Mouse (Mus musculus) intestine, embryonic 16.5 days (tissue): ENCODE measurements around the gene Siah2. TPM values are rescaled to one million over a fixed set of nuclear protein-coding genes. Genes with fewer than 3 reads are reported as not detected.

Source experiments
- ATAC-seq: fragments of 200-750 bp; cut with Nextera tagmentation; 2 replicates; pipeline ENCODE4 v1.8.0; 2017; ENCODE audit warnings: moderate TSS enrichment, moderate library complexity
- H3K27ac ChIP-seq: fragments of 300-500 bp; sonication (generic); 2 replicates; pipeline ENCODE4 v1.5.1; 2014; ENCODE audit warnings: mild to moderate bottlenecking, low read length
- H3K27me3 ChIP-seq: fragments of 300-500 bp; sonication (generic); replicated peaks from 2 replicates; pipeline ENCODE4 v1.6.1; 2014; ENCODE audit warnings: low read length, control low read depth, mixed read lengths; ENCODE audit not compliant: control insufficient read depth, insufficient read depth
- H3K36me3 ChIP-seq: fragments of 300-500 bp; sonication (generic); 2 replicates; pipeline ENCODE4 v1.6.1; 2014; ENCODE audit warnings: low read length, control low read depth; ENCODE audit not compliant: control insufficient read depth, insufficient read depth
- H3K4me1 ChIP-seq: fragments of 300-500 bp; sonication (generic); 2 replicates; pipeline ENCODE4 v1.6.1; 2014; ENCODE audit warnings: low read length, control low read depth, mixed read lengths; ENCODE audit not compliant: control insufficient read depth, insufficient read depth
- H3K4me2 ChIP-seq: fragments of 300-500 bp; sonication (generic); 2 replicates; pipeline ENCODE4 v1.6.1; 2014; ENCODE audit warnings: low read depth, low read length, control low read depth
- H3K4me3 ChIP-seq: fragments of 300-500 bp; sonication (generic); 2 replicates; pipeline ENCODE4 v1.5.1; 2014; ENCODE audit warnings: mild to moderate bottlenecking, low read length
- H3K9ac ChIP-seq: fragments of 300-500 bp; sonication (generic); 2 replicates; pipeline ENCODE4 v1.6.1; 2014; ENCODE audit warnings: low read depth, low read length
- H3K9me3 ChIP-seq: fragments of 300-500 bp; sonication (generic); 2 replicates; pipeline ENCODE4 v1.6.1; 2016; ENCODE audit warnings: low read length, control low read depth; ENCODE audit not compliant: control insufficient read depth
- WGBS: fragments of 180-500 bp; shearing (Covaris S2); extraction: QIAGEN DNeasy Blood & Tissue Kit; methylation state at CpG from one replicate; pipeline ENCODE4 v1.1.7; 2014; 5-methylcytosine and 5-hydroxymethylcytosine counted together
- polyA plus RNA-seq: library from polyadenylated mRNA; unstranded; fragments of >200 nt; fragmentation: Nextera tagmentation; extraction: Ambion mirVana; gene quantifications from 2 replicates; pipeline ENCODE4 v1.2.1, GENCODE M21; 2015

Siah2 gene
- polyA plus RNA-seq, 1 experiment from 2014 or later = 1.9 TPM

DNA sequence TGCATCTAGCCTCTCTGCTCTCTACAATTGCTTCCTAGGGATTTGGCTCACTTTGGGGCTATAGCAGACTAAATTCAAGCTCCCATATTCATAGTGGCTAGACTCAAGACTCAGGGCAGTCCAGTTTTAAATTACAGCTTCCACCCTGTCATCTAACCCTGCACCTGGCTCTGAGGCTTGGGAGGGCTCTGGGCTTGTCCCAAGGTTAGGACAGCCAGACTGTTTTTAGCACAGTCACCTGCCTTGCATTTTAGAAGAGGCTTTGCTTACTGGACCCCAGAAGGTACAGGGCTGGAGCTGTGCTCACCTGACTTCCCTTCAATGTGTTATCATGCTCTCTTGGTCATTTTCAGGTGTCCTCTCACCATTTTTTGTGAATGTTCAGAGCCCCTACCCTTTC lies 32.6 kb upstream of the Siah2 start:
- ATAC-seq = no peak
- H3K4me3 ChIP-seq = no peak overlapping the region
- H3K4me1 ChIP-seq = no peaks in the 10 kb centered on the region
- no peaks in the 10 kb centered on the region for H3K36me3 ChIP-seq
- H3K4me2 ChIP-seq = no peak overlapping the region
- H3K9me3 ChIP-seq = no peaks in the 10 kb centered on the region
- H3K27me3 ChIP-seq = no peaks in the 10 kb centered on the region
- H3K9ac ChIP-seq = no peak overlapping the region
- no peak overlapping the region for H3K27ac ChIP-seq

DNA sequence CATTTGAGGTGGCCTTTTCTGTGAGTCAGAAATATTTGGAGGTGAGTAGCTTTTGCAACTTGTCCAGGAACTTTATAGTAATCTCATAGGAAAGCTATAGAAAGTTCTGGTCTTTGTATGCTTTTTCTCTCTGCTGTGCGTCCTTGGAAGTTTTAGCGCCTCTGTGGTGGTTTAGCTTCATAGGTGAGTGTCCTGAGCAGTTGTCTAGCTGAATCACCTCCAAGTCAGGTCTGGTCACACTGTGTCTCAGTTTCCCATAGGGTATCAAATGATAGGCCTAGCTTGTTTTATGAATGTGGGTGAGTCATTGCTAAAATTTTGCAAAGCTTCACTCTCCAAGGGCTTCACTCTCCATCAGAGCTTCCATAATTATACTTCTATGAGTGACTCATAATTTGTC lies 31.5 kb upstream of the Siah2 start:
- Histone ChIP-seq H3K36me3 (no peaks in the 10 kb centered on the region), H3K9me3 (no peaks in the 10 kb centered on the region), H3K27ac (no peak overlapping the region), H3K4me1 (no peaks in the 10 kb centered on the region), H3K4me2 (no peak overlapping the region), H3K27me3 (no peaks in the 10 kb centered on the region), H3K9ac (no peak overlapping the region), H3K4me3 (no peak overlapping the region)
- ATAC-seq = no peak
- 98% methylated on average over 2 of the region's 2 CpGs for WGBS

DNA sequence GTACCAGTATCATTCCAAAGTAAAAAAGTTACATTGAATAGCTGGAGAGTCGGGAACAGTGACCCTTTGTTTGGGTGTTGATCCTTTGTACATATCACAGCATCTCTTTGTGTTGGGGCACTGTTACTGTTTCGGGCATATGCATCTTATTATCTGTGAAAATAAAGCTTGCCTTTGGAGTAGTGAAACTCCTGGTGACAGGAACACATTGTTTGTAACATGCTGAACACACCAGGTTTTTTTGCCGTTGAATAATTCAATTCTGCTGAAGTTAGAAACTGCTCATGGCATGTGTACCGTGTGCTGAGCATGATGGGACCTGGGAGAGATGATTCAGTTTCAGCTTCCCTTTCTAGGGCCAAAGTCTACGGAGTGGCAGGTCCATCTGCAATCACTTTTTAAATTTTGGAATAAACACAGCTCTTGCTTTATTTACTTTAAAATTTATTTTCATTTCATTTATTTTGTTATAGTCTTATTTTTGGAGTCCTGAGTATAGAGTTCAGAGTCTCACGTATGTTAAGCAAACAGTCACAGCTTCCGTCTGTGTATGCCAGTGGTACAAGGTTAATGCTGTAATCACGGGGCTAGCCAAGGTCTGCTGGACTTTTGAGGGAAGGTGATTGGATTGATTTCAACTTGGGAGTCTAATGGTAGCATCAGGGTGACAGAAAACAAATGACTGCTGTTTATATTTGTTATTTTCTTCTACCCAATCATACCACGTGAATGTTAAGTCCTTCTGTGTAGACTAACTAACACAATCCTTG lies 27.4 kb upstream of the Siah2 start:
- no peaks in the 10 kb centered on the region for H3K27me3 ChIP-seq
- WGBS = 69% methylated on average over 9 of the region's 9 CpGs
- no peaks in the 10 kb centered on the region for H3K4me1 ChIP-seq

DNA sequence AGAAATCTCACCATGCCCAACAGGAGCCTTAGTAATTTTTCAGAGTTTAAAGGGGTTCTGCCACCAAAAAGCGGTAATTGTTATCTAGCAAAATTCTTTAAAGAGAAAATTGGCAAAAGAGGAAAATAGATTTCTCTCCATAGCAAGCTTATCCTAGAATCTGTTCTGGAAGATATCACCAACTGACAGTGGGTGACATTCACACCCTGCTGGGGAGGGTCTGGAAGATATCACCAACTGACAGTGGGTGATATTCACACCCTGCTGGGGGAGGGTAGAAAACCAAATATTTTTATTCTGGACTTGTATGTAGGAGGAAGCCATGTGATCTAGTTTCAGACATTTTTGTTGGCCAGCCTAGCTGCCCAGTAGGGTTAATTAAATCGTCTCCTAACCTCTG lies 24.5 kb upstream of the Siah2 start:
- Histone ChIP-seq H3K9ac (no peak overlapping the region), H3K36me3 (no peaks in the 10 kb centered on the region), H3K27ac (no peak overlapping the region), H3K4me1 (peaks cover 3% of the 10 kb centered on the region; the same call in 1 of the 2 replicates), H3K9me3 (peaks cover 8% of the 10 kb centered on the region; the same call in 1 of the 2 replicates), H3K4me2 (no peak overlapping the region), H3K4me3 (no peak overlapping the region), H3K27me3 (no peaks in the 10 kb centered on the region)
- 64% methylated on average over 2 of the region's 2 CpGs for WGBS
- ATAC-seq = no peak

More for the DNA sequence above, 27.4 kb upstream of the Siah2 start:
- no peak overlapping the region for H3K4me3 ChIP-seq
- no peak overlapping the region for H3K27ac ChIP-seq
- H3K4me2 ChIP-seq = no peak overlapping the region
- no peak for ATAC-seq
- no peak overlapping the region for H3K9ac ChIP-seq
- peaks cover 8% of the 10 kb centered on the region; the same call in 1 of the 2 replicates for H3K9me3 ChIP-seq
- H3K36me3 ChIP-seq = no peaks in the 10 kb centered on the region

DNA sequence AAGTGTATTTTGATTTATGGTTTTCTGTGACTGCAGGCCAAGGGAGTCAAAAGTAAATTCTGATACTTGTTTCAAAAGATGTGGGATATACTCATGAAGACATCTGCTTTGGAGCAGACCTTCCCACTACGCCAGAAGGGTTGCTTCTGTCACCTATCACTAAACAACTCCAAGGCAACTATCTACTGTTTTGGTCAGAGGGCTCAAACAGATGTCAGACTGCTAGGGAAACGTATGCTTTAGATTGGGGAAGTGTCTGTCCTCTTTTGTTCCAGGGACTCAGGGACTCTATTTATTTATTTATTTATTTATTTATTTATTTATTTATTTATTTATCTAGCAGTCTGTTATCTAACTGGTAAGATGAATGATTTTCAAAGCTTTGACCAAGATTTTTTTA lies 22.6 kb upstream of the Siah2 start:
- WGBS = 74% methylated on average over 2 of the region's 2 CpGs
- peaks cover 8% of the 10 kb centered on the region; the same call in 1 of the 2 replicates for H3K9me3 ChIP-seq
- no peak overlapping the region for H3K4me3 ChIP-seq
- ATAC-seq = no peak
- no peaks in the 10 kb centered on the region for H3K36me3 ChIP-seq
- no peak overlapping the region for H3K4me2 ChIP-seq
- peaks cover 3% of the 10 kb centered on the region; the same call in 1 of the 2 replicates for H3K4me1 ChIP-seq
- H3K27ac ChIP-seq = no peak overlapping the region
- no peak overlapping the region for H3K9ac ChIP-seq
- no peaks in the 10 kb centered on the region for H3K27me3 ChIP-seq

DNA sequence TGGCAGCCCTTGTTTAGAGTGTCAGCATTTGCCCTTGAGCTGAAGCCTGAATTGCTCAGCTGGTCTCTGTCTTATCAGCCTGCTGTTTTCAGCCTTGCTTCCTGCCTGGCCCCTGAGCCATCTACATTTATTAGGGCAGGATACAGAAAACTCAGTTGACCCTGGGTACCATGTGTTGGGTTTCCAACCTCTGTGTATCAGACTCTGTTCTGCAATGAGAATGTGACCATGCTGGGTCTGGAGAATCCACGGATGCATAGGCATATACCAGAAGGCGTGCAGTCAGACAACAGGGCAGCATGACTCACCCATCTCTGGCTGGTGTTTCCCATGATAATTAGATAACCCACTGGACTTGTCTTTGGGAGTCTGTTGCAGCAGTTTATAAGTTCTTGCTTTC lies 21.8 kb upstream of the Siah2 start:
- peaks cover 8% of the 10 kb centered on the region; the same call in 1 of the 2 replicates for H3K9me3 ChIP-seq

DNA sequence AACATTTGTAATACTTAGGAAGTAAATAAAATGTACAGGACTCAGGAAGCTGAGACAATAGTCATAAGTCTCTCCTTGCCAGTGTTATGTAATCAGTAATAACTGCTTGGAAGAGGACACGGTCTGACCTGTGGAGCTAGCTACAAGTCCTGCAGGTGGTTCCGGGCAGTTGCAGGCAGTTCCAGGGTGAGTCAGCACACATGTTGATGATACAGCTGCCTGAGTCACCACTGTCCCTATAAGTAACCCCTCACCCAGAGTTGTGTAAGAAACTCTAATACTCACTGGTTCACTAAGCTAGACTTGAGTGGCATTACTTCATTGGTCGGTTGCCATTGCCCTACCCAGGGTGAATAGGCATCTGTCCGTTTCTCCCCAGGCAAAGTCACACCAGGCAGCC lies 21.0 kb upstream of the Siah2 start:
- H3K27me3 ChIP-seq = no peaks in the 10 kb centered on the region
- no peaks in the 10 kb centered on the region for H3K36me3 ChIP-seq
- H3K9ac ChIP-seq = no peak overlapping the region
- ATAC-seq = peak; percentile 81
- whole genome bisulfite sequencing = 64% methylated on average over 4 of the region's 4 CpGs
- H3K27ac ChIP-seq = no peak overlapping the region
- peaks cover 8% of the 10 kb centered on the region; the same call in 1 of the 2 replicates for H3K9me3 ChIP-seq
- peaks cover 3% of the 10 kb centered on the region; the same call in 1 of the 2 replicates for H3K4me1 ChIP-seq
- no peak overlapping the region for H3K4me2 ChIP-seq
- H3K4me3 ChIP-seq = no peak overlapping the region

More for the DNA sequence above, 21.8 kb upstream of the Siah2 start:
- no peak overlapping the region for H3K4me2 ChIP-seq
- WGBS = 46% methylated on average over 2 of the region's 2 CpGs
- no peak overlapping the region for H3K4me3 ChIP-seq
- no peak overlapping the region for H3K9ac ChIP-seq
- H3K27me3 ChIP-seq = no peaks in the 10 kb centered on the region
- ATAC-seq = peak; percentile 80
- H3K36me3 ChIP-seq = no peaks in the 10 kb centered on the region
- H3K27ac ChIP-seq = no peak overlapping the region
- H3K4me1 ChIP-seq = peaks cover 3% of the 10 kb centered on the region; the same call in 1 of the 2 replicates

DNA sequence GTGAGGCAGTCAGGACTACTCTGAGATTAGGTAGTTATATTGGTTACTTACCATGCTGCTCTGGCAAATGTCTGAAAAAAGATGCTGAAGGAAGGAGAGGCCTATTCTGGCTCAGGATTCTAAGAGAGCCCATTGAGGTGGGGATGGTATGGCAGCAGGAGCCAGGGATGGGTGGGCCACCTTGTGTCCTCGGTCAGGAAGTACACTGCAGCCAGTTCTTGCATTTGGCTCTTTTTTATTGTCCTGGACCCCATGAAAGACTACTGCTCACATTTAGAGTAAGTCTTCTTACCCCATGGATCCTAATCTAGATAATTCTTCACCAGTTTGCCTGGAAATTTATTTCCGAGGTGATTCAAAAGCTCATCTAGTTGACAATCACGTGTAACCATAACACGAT lies 12.3 kb upstream of the Siah2 start:
- H3K36me3 ChIP-seq = no peaks in the 10 kb centered on the region
- no peaks in the 10 kb centered on the region for H3K27me3 ChIP-seq
- H3K27ac ChIP-seq = no peak overlapping the region
- no peaks in the 10 kb centered on the region for H3K4me1 ChIP-seq
- ATAC-seq = no peak
- WGBS = 77% methylated on average over 4 of the region's 4 CpGs
- H3K4me3 ChIP-seq = no peak overlapping the region
- H3K9ac ChIP-seq = no peak overlapping the region
- no peak overlapping the region for H3K4me2 ChIP-seq
- no peaks in the 10 kb centered on the region for H3K9me3 ChIP-seq

DNA sequence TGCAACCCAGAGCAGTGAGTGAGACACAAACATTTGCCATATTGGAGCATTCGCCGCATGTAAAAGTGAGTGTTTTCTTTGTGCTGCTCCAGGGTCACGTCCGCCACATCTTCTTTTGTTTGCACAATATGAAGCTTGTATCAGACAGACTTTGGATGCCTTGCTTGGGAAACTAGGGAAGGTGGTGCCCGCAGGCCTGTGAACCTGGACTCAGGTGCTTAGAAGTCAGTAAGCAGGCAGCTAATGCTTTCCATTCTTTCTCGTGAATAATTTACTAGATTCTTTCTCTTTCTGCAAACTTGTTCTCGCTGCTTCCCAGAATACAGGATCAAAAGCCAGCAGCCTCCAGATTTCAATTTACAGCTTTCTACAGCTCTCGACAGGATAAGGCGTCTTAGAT lies 11.5 kb upstream of the Siah2 start:
- Histone ChIP-seq H3K27me3 (no peaks in the 10 kb centered on the region), H3K4me2 (no peak overlapping the region), H3K27ac (no peak overlapping the region), H3K4me3 (no peak overlapping the region), H3K9me3 (no peaks in the 10 kb centered on the region), H3K4me1 (no peaks in the 10 kb centered on the region), H3K9ac (no peak overlapping the region), H3K36me3 (no peaks in the 10 kb centered on the region)
- 59% methylated on average over 9 of the region's 9 CpGs for WGBS
- ATAC-seq = peak; percentile 64

DNA sequence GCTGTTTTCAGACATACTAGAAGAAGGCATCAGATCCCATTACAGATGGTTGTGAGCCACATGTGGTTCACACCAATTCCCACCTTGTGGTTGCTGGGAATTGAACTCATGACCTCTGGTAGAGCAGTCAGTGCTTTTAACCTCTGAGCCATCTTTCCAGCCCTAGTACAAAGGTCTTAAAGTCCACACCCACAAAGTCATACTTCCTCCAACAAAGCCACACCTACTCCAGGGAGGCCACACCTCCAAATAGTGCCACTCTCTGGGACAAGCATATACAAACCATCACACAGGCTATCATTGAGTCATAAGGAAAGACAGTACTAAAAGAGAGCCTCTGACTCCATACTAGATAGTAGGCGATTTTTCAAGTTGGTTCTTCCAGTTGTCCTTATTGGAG lies 10.1 kb upstream of the Siah2 start:
- ATAC-seq = no peak
- Histone ChIP-seq H3K9me3 (no peaks in the 10 kb centered on the region), H3K4me1 (no peaks in the 10 kb centered on the region)

More for the DNA sequence above, 10.1 kb upstream of the Siah2 start:
- Histone ChIP-seq H3K4me3 (no peak overlapping the region), H3K9ac (no peak overlapping the region), H3K4me2 (no peak overlapping the region), H3K27ac (no peak overlapping the region), H3K27me3 (no peaks in the 10 kb centered on the region), H3K36me3 (no peaks in the 10 kb centered on the region)
- WGBS = 95% methylated on average over 1 of the region's 1 CpGs
